Mouse (Mus musculus): ENCODE measurements around the gene Ncoa4.

DNA sequence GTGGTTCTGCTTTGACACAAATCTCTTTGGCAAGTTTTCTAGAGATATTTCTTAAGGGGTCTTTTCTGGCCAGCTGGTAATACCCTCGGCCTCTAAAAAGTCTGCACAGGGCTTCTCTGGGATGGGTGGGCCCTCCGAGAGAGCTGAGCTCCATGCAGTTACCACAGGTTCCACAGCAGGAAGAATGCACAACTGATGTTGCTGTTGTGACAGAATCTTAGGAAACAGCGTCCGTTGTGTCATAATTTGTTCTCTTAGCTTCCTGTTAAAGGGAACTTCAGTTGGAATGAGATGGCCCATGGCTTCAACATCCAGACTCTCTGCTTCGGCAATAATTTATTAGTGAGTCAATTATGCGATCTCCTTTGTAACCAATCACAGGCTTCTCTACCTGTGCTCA, 4.9 kb upstream of the Ncoa4 start:
- TF ChIP-seq CTCF (IDR thresholded peaks at IDR 0.05; ENCODE audit: low read depth, low read length), result no peak
- TF ChIP-seq POLR2A (IDR thresholded peaks at IDR 0.05; ENCODE audit: extremely low read depth, insufficient read depth, low read length), result no peak

Measured in liver, adult 2 months (tissue).